Mouse (Mus musculus) lung, embryonic 16.5 days (tissue): Measurements from ENCODE around the gene Tmem198. TPM values are rescaled to one million over a fixed set of nuclear protein-coding genes. Genes with fewer than 3 reads are reported as not detected.

ENCODE experiments used
- ATAC-seq: fragments of 200-750 bp; cut with Nextera tagmentation; 2 replicates; pipeline ENCODE4 v1.8.0; 2017; ENCODE audit warnings: low read depth, mild to moderate bottlenecking, moderate library complexity
- H3K27ac ChIP-seq: fragments of 300-500 bp; sonication (generic); 2 replicates; pipeline ENCODE4 v1.5.1; 2014; ENCODE audit warnings: mild to moderate bottlenecking, control low read depth, low read length
- H3K27me3 ChIP-seq: fragments of 300-500 bp; sonication (generic); 2 replicates; pipeline ENCODE4 v1.6.1; 2014; ENCODE audit warnings: low read depth, low read length, mixed read lengths; ENCODE audit not compliant: control insufficient read depth, insufficient read depth
- H3K36me3 ChIP-seq: fragments of 300-500 bp; sonication (generic); 2 replicates; pipeline ENCODE4 v1.6.1; 2014; ENCODE audit warnings: low read length; ENCODE audit not compliant: control insufficient read depth, insufficient read depth
- H3K4me1 ChIP-seq: fragments of 300-500 bp; sonication (generic); replicated peaks from 2 replicates; pipeline ENCODE4 v1.6.1; 2014; ENCODE audit warnings: low read length, mixed read lengths; ENCODE audit not compliant: control insufficient read depth, insufficient read depth
- H3K4me2 ChIP-seq: fragments of 300-500 bp; sonication (generic); 2 replicates; pipeline ENCODE4 v1.6.1; 2014; ENCODE audit warnings: low read depth, low read length, control low read depth
- H3K4me3 ChIP-seq: fragments of 300-500 bp; sonication (generic); 2 replicates; pipeline ENCODE4 v1.5.1; 2014; ENCODE audit warnings: mild to moderate bottlenecking, low read length, control low read depth
- H3K9ac ChIP-seq: fragments of 300-500 bp; sonication (generic); 2 replicates; pipeline ENCODE4 v1.6.1; 2014; ENCODE audit warnings: low read length, control low read depth
- H3K9me3 ChIP-seq: fragments of 300-500 bp; sonication (generic); 2 replicates; pipeline ENCODE4 v1.6.1; 2016; ENCODE audit warnings: low read length; ENCODE audit not compliant: control insufficient read depth
- WGBS: fragments of 180-500 bp; shearing (Covaris S2); extraction: QIAGEN DNeasy Blood & Tissue Kit; methylation state at CpG from one replicate; pipeline ENCODE4 v1.1.7; 2014; 5-methylcytosine and 5-hydroxymethylcytosine counted together
- polyA plus RNA-seq: library from polyadenylated mRNA; unstranded; fragments of >200 nt; fragmentation: Nextera tagmentation; extraction: Ambion mirVana; gene quantifications from 2 replicates; pipeline ENCODE4 v1.2.1, GENCODE M21; 2015

Gene Tmem198
- polyA plus RNA-seq, 1 experiment from 2014 or later, result 0.65 TPM

- H3K4me3 ChIP-seq, result no peak overlapping the region
- no peak overlapping the region for H3K27ac ChIP-seq
- no peak for ATAC-seq
- H3K4me1 ChIP-seq, result peaks cover 13% of the 10 kb centered on the region
- H3K9ac ChIP-seq, result no peak overlapping the region
- peaks cover 30% of the 10 kb centered on the region for H3K27me3 ChIP-seq
- no peaks in the 10 kb centered on the region for H3K9me3 ChIP-seq
- H3K4me2 ChIP-seq, result no peak overlapping the region
- 49% methylated on average over 7 of the region's 7 CpGs for WGBS
- H3K36me3 ChIP-seq, result no peaks in the 10 kb centered on the region
These were observed 19.0 kb upstream of the Tmem198 start for GRCm38 (mm10) chr1:75460297-75460696.

GRCm38 (mm10) chr1:75462636-75463035 is 16.7 kb upstream of the Tmem198 start:
- no peak for ATAC-seq
- no peaks in the 10 kb centered on the region for H3K9me3 ChIP-seq
- H3K9ac ChIP-seq, result no peak overlapping the region
- H3K36me3 ChIP-seq, result no peaks in the 10 kb centered on the region
- no peak overlapping the region for H3K4me2 ChIP-seq
- H3K4me1 ChIP-seq, result peaks cover 13% of the 10 kb centered on the region
- WGBS, result 58% methylated on average over 1 of the region's 1 CpGs
- H3K27me3 ChIP-seq, result peaks cover 9% of the 10 kb centered on the region
- no peak overlapping the region for H3K4me3 ChIP-seq
- no peak overlapping the region for H3K27ac ChIP-seq

- Histone ChIP-seq H3K27me3 (peaks cover 6% of the 10 kb centered on the region), H3K4me1 (peaks cover 7% of the 10 kb centered on the region), H3K9me3 (no peaks in the 10 kb centered on the region), H3K36me3 (no peaks in the 10 kb centered on the region), H3K4me2 (no peak overlapping the region), H3K9ac (peak overlapping the region; percentile 31; the same call in 1 of the 2 replicates), H3K27ac (no peak overlapping the region), H3K4me3 (no peak overlapping the region)
- WGBS, result 80% methylated on average over 5 of the region's 5 CpGs
- ATAC-seq, result no peak
These were observed 15.6 kb upstream of the Tmem198 start for GRCm38 (mm10) chr1:75463652-75464204.

GRCm38 (mm10) chr1:75467215-75467927 is 12.0 kb upstream of the Tmem198 start:
- Histone ChIP-seq H3K4me3 (no peak overlapping the region), H3K4me2 (no peak overlapping the region), H3K27ac (no peak overlapping the region), H3K9ac (no peak overlapping the region), H3K27me3 (peaks cover 6% of the 10 kb centered on the region; the same call in 1 of the 2 replicates), H3K36me3 (no peaks in the 10 kb centered on the region), H3K9me3 (no peaks in the 10 kb centered on the region), H3K4me1 (no peaks in the 10 kb centered on the region)
- 5% methylated on average over 14 of the region's 14 CpGs for WGBS
- ATAC-seq, result peak; percentile 83

GRCm38 (mm10) chr1:75469287-75469825 is 10.0 kb upstream of the Tmem198 start:
- H3K36me3 ChIP-seq, result peaks cover 2% of the 10 kb centered on the region; the same call in 1 of the 2 replicates
- no peak overlapping the region for H3K4me3 ChIP-seq
- H3K4me1 ChIP-seq, result no peaks in the 10 kb centered on the region
- H3K27me3 ChIP-seq, result peaks cover 3% of the 10 kb centered on the region; the same call in 1 of the 2 replicates
- WGBS, result 72% methylated on average over 17 of the region's 17 CpGs
- no peak overlapping the region for H3K27ac ChIP-seq
- no peak for ATAC-seq
- H3K4me2 ChIP-seq, result no peak overlapping the region
- no peak overlapping the region for H3K9ac ChIP-seq
- H3K9me3 ChIP-seq, result no peaks in the 10 kb centered on the region

- Histone ChIP-seq H3K4me2 (no peak overlapping the region), H3K9ac (no peak overlapping the region), H3K27me3 (peaks cover 21% of the 10 kb centered on the region), H3K4me3 (no peak overlapping the region), H3K36me3 (peaks cover 20% of the 10 kb centered on the region; the same call in 1 of the 2 replicates), H3K4me1 (peaks cover 23% of the 10 kb centered on the region), H3K27ac (no peak overlapping the region), H3K9me3 (no peaks in the 10 kb centered on the region)
- ATAC-seq, result no peak
- 92% methylated on average over 11 of the region's 11 CpGs for WGBS
These were observed 2.9 kb upstream of the Tmem198 start for GRCm38 (mm10) chr1:75476441-75476840.

GRCm38 (mm10) chr1:75477264-75477965 is 1.9 kb upstream of the Tmem198 start:
- no peak overlapping the region for H3K9ac ChIP-seq
- peaks cover 20% of the 10 kb centered on the region; the same call in 1 of the 2 replicates for H3K36me3 ChIP-seq
- H3K4me3 ChIP-seq, result no peak overlapping the region; the same call in 1 of the 2 replicates
- no peak for ATAC-seq
- peak overlapping the region; percentile 85 for H3K4me2 ChIP-seq
- WGBS, result 11% methylated on average over 35 of the region's 35 CpGs
- peaks cover 28% of the 10 kb centered on the region for H3K27me3 ChIP-seq
- no peaks in the 10 kb centered on the region for H3K9me3 ChIP-seq
- no peak overlapping the region for H3K27ac ChIP-seq
- H3K4me1 ChIP-seq, result peaks cover 23% of the 10 kb centered on the region

GRCm38 (mm10) chr1:75477966-75478290 is 1.4 kb upstream of the Tmem198 start:
- no peaks in the 10 kb centered on the region for H3K9me3 ChIP-seq
- H3K27ac ChIP-seq, result no peak overlapping the region
- H3K4me3 ChIP-seq, result peak overlapping the region; percentile 79
- H3K9ac ChIP-seq, result no peak overlapping the region
- H3K27me3 ChIP-seq, result peaks cover 34% of the 10 kb centered on the region
- 25% methylated on average over 3 of the region's 3 CpGs for WGBS
- no peak for ATAC-seq
- H3K36me3 ChIP-seq, result peaks cover 18% of the 10 kb centered on the region; the same call in 1 of the 2 replicates
- peak overlapping the region; percentile 85 for H3K4me2 ChIP-seq
- H3K4me1 ChIP-seq, result peaks cover 23% of the 10 kb centered on the region

- peaks cover 18% of the 10 kb centered on the region; the same call in 1 of the 2 replicates for H3K36me3 ChIP-seq
- peaks cover 23% of the 10 kb centered on the region for H3K4me1 ChIP-seq
- H3K27ac ChIP-seq, result peak overlapping the region; percentile 87
- peak; percentile 16 for ATAC-seq
- peak overlapping the region; percentile 76 for H3K9ac ChIP-seq
- WGBS, result under 1% methylated on average over 21 of the region's 25 CpGs
- peak overlapping the region; percentile 85 for H3K4me2 ChIP-seq
- peak overlapping the region; percentile 79 for H3K4me3 ChIP-seq
- H3K27me3 ChIP-seq, result peaks cover 39% of the 10 kb centered on the region
- no peaks in the 10 kb centered on the region for H3K9me3 ChIP-seq
These were observed 835 bp upstream of the Tmem198 start for GRCm38 (mm10) chr1:75478497-75478896.
